Mouse (Mus musculus) midbrain, embryonic 13.5 days (tissue): ENCODE results near the gene Ncf2. TPM values are rescaled to one million over a fixed set of nuclear protein-coding genes. Genes with fewer than 3 reads are reported as not detected.
"Not testable (repeated sequence)": the region's sequence is repeated elsewhere in the genome, so short reads cannot be mapped to it uniquely, and the experiment has no call there.

Source experiments
- ATAC-seq: fragments of 200-750 bp; cut with Nextera tagmentation; 2 replicates; pipeline ENCODE4 v1.8.0; 2017; ENCODE audit warnings: mild to moderate bottlenecking, moderate TSS enrichment, moderate library complexity
- H3K27ac ChIP-seq: fragments of 300-500 bp; sonication (generic); 2 replicates; pipeline ENCODE4 v1.5.1; 2015; ENCODE audit warnings: inconsistent platforms, mild to moderate bottlenecking, moderate library complexity
- H3K27me3 ChIP-seq: fragments of 300-500 bp; sonication (generic); 2 replicates; pipeline ENCODE4 v1.6.1; 2015; ENCODE audit warnings: mild to moderate bottlenecking, inconsistent platforms
- H3K36me3 ChIP-seq: fragments of 300-500 bp; sonication (generic); 2 replicates; pipeline ENCODE4 v1.6.1; 2015; ENCODE audit warnings: mild to moderate bottlenecking, inconsistent platforms
- H3K4me1 ChIP-seq: fragments of 300-500 bp; sonication (generic); replicated peaks from 2 replicates; pipeline ENCODE4 v1.6.1; 2015; ENCODE audit warnings: inconsistent platforms
- H3K4me2 ChIP-seq: fragments of 300-500 bp; sonication (generic); replicated peaks from 2 replicates; pipeline ENCODE4 v1.6.1; 2015; ENCODE audit warnings: moderate library complexity, mild to moderate bottlenecking, inconsistent platforms
- H3K4me3 ChIP-seq: fragments of 300-500 bp; sonication (generic); replicated peaks from 2 replicates; pipeline ENCODE4 v1.5.1; 2015; ENCODE audit warnings: mild to moderate bottlenecking, inconsistent platforms
- H3K9ac ChIP-seq: fragments of 300-500 bp; sonication (generic); replicated peaks from 2 replicates; pipeline ENCODE4 v1.6.1; 2015; ENCODE audit warnings: mild to moderate bottlenecking, inconsistent platforms
- H3K9me3 ChIP-seq: fragments of 300-500 bp; sonication (generic); 2 replicates; pipeline ENCODE4 v1.6.1; 2016; ENCODE audit warnings: mild to moderate bottlenecking, inconsistent platforms
- WGBS: fragments of 180-500 bp; shearing (Covaris S2); methylation state at CpG from one replicate; pipeline ENCODE4 v1.1.7; 2015; 5-methylcytosine and 5-hydroxymethylcytosine counted together
- polyA plus RNA-seq: library from polyadenylated mRNA; unstranded; fragments of >200 nt; fragmentation: Nextera tagmentation; extraction: Ambion mirVana; gene quantifications from 2 replicates; pipeline ENCODE4 v1.2.1, GENCODE M21; 2015

The Ncf2 gene
- polyA plus RNA-seq: 2.3 and 3.0 TPM in 2 replicates

DNA sequence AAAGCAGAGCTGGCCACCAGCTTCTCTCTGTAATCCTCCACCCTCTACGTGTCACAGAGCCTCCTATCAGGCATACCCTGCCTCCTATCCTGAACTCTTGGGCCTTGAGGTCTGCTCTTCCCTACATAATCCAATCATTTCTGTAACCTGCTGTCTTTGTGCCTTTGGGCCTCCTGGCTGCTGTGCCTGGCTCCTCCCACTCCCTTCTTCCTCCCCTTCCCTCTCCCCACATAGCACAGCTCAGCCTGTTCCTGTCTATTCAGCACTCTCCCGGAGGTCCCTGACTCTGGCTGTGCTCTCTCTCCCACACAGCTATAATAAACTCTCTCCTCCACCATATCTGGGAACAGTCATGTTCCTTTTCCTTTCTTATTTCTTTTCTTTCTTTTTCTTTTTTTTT lies at the start of gene Ncf2:
TSS of gene Ncf2 (plus strand) at position 298 of the 400 bp plus-strand sequence.
- 5% methylated on average over 2 of the region's 2 CpGs for WGBS
- no peak within 1 kb of the TSS for H3K4me3 ChIP-seq
- H3K9ac ChIP-seq: no peak within 1 kb of the TSS
- peaks cover 8% of the 10 kb centered on the region for H3K4me1 ChIP-seq
- ATAC-seq: peak; percentile 82; the same call in 1 of the 2 replicates
- H3K9me3 ChIP-seq: no peaks in the 10 kb centered on the region
- H3K27ac ChIP-seq: no peak within 1 kb of the TSS
- H3K4me2 ChIP-seq: no peak within 1 kb of the TSS
- no peaks in the 10 kb centered on the region for H3K27me3 ChIP-seq
- H3K36me3 ChIP-seq: no peaks in the 10 kb centered on the region

DNA sequence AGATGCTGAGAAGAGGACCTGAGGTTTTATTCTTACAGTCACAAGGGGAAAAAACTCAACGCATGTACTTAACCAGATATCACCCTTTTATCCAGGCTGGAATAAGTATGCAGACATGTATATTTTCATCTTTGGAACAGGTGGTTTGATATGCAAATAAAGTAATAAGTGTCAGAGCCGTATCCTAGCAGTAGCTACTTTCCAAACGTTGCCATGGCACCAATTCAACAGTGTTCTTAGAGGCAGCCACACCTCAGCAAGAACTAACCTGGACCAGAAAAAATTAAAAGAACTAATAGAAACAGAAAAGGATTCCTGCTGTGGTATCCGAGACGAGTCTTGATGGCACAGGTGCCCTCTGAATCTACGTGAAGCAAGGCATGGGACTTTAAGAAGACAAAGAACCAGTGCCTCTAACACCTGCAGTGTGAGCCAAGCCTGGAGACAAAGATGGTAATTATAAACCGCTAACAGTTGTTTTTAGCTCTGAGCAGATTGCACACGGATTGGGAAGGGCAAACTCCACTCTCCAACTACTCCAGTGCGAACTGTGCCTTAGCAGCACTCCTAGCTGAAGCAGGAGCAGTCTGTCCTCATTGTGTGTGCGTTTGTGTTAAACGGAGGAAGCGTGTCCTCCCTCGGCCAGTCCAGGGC lies 49.6 kb upstream of the Ncf2 start, which contains the start of gene Apobec4:
TSS of gene Apobec4 (plus strand) at position 240 of the 654 bp plus-strand sequence.
- H3K27me3 ChIP-seq: no peaks in the 10 kb centered on the region
- H3K9me3 ChIP-seq: no peaks in the 10 kb centered on the region
- H3K9ac ChIP-seq: no peak within 1 kb of the TSS
- H3K36me3 ChIP-seq: no peaks in the 10 kb centered on the region
- no peak within 1 kb of the TSS for H3K4me2 ChIP-seq
- ATAC-seq: no peak
- H3K27ac ChIP-seq: no peak within 1 kb of the TSS
- WGBS: 60% methylated on average over 13 of the region's 13 CpGs
- 0 out of 2 replicates have a peak, but pooled peaks cover 2% of the 10 kb centered on the region for H3K4me1 ChIP-seq
- no peak within 1 kb of the TSS for H3K4me3 ChIP-seq

DNA sequence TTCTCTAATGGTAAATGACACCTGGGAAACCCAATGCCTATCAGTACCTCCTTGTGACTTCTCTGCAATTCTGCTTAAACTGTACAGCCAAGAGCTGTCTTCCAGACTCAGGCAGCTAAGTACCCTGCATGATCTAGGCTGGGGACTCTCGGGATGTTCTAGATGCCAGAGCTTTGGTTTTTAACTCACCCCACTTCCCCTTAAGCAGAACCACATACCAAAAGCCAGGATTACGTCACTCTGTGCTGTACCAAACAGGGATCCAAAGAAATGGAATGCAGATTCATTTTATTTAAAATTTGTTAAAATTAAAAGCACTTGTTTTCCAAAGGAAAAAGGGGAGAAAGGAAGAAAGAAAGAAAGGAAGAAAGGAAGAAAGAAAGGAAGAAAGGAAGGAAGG lies 38.2 kb upstream of the Ncf2 start:
- ATAC-seq: no peak

DNA sequence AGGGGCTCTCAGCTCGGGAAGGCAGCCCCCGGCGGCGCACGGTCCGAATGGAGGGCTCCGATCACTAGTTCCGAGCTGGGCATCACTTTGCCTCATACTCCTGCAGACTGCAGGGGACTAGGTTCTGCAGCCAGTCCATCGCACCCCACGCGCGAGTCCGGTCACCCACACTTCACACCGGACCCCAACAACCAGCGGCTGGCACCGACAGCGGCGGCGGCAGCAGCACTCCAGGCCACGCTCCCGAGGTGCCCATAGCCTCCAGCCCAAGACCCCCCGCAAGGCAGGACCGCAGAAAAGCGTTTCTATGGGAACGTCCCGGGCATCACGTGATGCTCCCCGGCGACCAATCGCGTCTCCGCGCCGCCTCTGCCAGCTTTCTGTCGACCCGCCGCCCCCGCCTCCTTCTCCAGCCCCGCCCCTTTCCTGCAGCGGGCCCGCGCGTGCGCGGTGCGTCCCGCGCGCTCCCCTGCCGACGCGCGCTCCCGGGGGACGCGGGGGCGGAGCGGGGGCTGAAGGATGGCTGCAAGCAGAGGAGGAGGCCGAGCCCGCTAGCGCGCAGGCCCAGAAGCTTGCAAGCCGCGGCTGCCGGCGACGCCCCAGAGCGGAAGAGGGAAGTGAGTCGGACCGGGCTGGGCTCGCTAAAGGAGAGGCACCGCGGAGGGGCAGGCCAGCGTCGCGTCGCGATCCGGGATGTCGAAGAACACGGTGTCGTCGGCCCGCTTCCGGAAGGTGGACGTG lies 33.8 kb upstream of the Ncf2 start, which contains the start of the genes Rgl1 and Arpc5:
TSS of gene Rgl1 (minus strand) at position 320 of the 741 bp plus-strand sequence.
TSS of gene Arpc5 (plus strand) at position 511 of the 741 bp plus-strand sequence.
- peaks cover 18% of the 10 kb centered on the region for H3K4me1 ChIP-seq
- under 1% methylated on average over 86 of the region's 86 CpGs for WGBS
- peaks cover 17% of the 10 kb centered on the region for H3K36me3 ChIP-seq
- H3K27ac ChIP-seq: peak within 1 kb of the TSS; percentile 89
- peak; percentile 98 for ATAC-seq
- H3K9me3 ChIP-seq: no peaks in the 10 kb centered on the region
- peak within 1 kb of the TSS; percentile 86 for H3K4me3 ChIP-seq
- H3K4me2 ChIP-seq: peak within 1 kb of the TSS; percentile 78
- H3K9ac ChIP-seq: peak within 1 kb of the TSS; percentile 92
- H3K27me3 ChIP-seq: peaks cover 10% of the 10 kb centered on the region

More for the DNA sequence above, 38.2 kb upstream of the Ncf2 start:
- no peaks in the 10 kb centered on the region for H3K36me3 ChIP-seq
- no peak overlapping the region for H3K27ac ChIP-seq
- H3K27me3 ChIP-seq: peaks cover 10% of the 10 kb centered on the region
- H3K9me3 ChIP-seq: no peaks in the 10 kb centered on the region
- 87% methylated on average over 2 of the region's 2 CpGs for WGBS
- no peak overlapping the region for H3K4me3 ChIP-seq
- H3K4me1 ChIP-seq: peaks cover 9% of the 10 kb centered on the region
- no peak overlapping the region for H3K9ac ChIP-seq
- H3K4me2 ChIP-seq: no peak overlapping the region

DNA sequence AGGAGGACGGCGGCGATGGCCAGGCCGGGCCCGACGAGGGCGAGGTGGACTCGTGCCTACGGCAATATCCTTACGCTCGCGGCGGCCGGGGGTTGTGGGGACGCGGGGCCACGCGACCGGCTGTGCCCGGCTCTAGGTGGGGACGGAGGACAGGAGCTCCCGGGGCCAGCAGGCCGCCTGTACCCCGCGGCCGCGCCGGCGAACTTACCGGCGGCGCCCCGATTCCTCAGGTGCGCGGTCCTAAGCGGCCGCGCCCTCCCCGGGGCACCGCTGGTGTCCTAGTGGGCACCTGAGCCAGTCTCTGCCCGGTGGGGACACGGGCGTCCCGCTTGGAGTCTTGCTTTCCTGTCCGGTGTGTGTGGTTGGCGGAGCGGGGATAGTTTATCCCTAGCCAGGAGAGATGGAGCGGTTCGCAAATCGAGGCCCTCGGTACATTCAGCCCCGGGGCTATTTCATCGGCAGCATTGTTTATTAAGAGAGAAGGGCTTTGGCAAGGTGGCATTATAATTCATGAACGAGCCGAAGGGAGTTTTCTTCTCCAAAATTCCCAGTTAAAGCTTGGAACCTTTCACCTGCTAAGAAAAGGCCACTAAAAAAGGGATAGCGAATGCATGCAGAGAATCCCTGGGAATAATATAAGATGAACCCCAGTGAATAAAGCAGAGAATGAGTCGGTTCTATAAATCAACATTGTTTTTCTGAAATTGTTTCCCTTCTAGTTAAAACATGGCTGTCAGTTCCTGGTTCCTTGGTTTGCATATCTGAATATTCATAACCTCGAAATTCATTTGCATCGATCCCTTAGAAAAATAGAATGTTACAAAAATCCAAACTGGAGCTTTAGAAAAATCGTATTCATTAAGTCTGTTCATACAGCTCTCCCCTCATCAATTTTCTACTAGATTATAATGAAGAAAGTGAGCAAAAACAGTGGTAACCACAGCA lies 32.9 kb upstream of the Ncf2 start:
- peak; percentile 81 for ATAC-seq
- no peaks in the 10 kb centered on the region for H3K9me3 ChIP-seq
- H3K4me3 ChIP-seq: peak overlapping the region; percentile 86
- WGBS: under 1% methylated on average over 43 of the region's 60 CpGs
- H3K4me2 ChIP-seq: peak overlapping the region; percentile 78
- H3K27me3 ChIP-seq: peaks cover 10% of the 10 kb centered on the region
- H3K4me1 ChIP-seq: peaks cover 18% of the 10 kb centered on the region
- peaks cover 23% of the 10 kb centered on the region for H3K36me3 ChIP-seq
- H3K9ac ChIP-seq: peak overlapping the region; percentile 92
- H3K27ac ChIP-seq: peak overlapping the region; percentile 89

DNA sequence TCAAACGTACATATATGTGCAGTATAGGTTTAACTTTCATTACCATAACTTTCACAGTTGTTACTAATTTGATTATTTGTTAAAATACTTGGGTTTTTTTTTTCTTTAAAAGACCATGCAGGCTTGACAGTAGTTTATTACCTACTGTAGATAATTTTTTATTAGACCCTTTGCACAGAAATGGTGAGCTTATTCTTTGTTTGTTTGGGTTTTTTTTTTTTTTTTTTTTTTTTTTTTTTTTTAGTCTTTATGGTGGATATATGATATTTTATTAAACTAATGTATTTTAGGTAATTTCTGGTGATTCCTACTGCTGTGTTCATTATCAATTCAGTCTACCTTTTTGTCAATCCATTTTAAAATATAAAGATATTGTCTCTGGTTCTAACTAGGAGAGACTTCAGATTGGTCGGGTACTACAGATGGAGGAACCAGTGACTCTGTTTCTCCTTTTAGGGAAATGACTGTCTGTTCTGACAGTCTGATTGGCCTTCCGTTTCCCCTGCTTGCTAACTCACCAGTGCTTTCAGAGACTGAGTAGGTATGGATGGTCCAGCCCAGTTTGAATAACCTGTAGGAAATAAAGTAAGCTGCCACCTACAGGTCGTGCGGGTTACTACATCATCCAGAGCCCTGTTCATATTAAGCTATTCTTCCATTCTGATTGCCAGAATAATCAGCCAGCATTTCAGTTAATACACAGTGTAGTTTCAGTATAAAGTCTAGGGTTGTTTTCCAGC lies 32.1 kb upstream of the Ncf2 start:
- Histone ChIP-seq H3K4me3 (peak overlapping the region; percentile 86), H3K27ac (no peak overlapping the region), H3K4me2 (peak overlapping the region; percentile 78), H3K36me3 (peaks cover 32% of the 10 kb centered on the region), H3K27me3 (peaks cover 10% of the 10 kb centered on the region), H3K9me3 (no peaks in the 10 kb centered on the region), H3K9ac (no peak overlapping the region), H3K4me1 (peaks cover 18% of the 10 kb centered on the region)
- peak; percentile 34 for ATAC-seq
- 8% methylated on average over 5 of the region's 5 CpGs for WGBS

DNA sequence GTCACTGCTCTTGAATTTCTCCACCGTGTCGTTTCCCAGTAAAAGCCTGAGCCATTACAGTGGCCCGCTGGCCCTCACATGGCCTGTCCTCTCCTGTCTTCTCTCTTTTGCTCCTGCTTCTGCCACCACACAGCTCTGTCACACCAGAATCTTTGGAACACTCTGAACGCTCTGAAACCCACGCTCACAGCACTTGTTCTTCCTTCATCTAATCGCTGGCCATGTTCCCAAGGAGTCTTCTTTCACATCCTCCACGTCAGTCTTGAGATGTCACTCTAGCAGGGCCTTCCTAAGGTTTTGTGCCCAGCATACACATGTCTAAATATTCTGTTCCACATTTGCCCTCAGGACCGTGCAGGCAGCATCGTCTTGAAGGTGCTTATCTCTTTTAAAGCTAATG lies 29.0 kb upstream of the Ncf2 start:
- Histone ChIP-seq H3K4me2 (no peak overlapping the region), H3K4me1 (peaks cover 10% of the 10 kb centered on the region), H3K27me3 (no peaks in the 10 kb centered on the region), H3K9ac (no peak overlapping the region), H3K27ac (no peak overlapping the region), H3K36me3 (peaks cover 61% of the 10 kb centered on the region), H3K9me3 (no peaks in the 10 kb centered on the region), H3K4me3 (no peak overlapping the region)
- no peak for ATAC-seq
- WGBS: 91% methylated on average over 9 of the region's 9 CpGs

DNA sequence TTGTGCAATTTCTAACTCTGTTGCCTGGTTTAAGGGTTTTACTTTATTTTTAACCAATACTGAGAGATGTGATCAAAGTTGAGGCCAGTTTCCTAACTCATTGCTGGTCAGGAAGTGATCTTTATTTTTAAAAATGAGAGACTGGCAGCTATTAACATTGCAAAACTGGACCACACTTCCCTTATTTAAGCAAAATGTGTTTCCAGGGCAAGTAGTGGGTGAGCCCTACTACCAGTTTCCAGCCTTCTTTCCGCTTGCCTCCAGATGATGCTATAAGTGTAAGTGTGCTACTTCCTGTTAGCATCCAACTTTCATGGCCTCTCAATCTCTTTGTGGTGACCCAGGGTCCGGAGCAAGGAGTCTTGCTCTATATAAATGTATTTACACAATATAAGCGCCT lies 25.4 kb upstream of the Ncf2 start:
- not testable (repeated sequence) for H3K27ac ChIP-seq, H3K9me3 ChIP-seq, H3K4me2 ChIP-seq, ATAC-seq, H3K4me1 ChIP-seq, H3K9ac ChIP-seq, H3K4me3 ChIP-seq, H3K27me3 ChIP-seq
- peaks cover 59% of the 10 kb centered on the region for H3K36me3 ChIP-seq
- 90% methylated on average over 3 of the region's 3 CpGs for WGBS

DNA sequence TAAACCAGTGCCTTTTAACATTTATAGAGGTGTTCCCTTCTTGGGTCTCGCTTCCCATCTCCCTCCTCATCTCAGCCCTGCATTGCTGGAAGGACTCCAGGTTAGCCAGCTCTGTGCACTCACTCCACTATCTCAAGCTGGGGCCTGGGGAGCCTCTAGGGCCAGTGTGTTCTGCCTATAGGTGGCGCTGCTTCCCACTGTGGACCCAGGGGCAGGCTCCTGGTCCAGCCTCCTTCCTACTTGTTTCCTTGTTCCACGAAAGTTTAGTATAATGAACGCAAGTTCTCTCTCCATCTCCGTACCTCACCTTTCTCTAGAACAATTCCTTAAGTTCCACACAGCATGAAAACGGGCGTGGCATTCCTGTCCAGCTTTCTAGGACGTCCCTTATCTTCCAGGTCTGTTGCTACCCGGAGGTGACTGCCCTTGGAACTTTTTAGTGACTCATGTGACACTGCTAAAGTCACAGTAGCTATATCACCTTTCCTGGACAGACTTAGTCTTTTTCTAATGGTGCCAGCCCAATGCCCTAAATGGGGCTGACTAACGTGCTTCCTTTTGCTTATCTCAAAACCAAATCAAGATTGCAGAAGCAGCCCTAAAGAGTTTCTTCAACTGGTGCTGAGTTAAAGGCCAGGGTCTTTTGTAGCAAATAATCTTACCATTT lies 20.8 kb upstream of the Ncf2 start:
- Histone ChIP-seq H3K27me3 (no peaks in the 10 kb centered on the region), H3K4me1 (no peaks in the 10 kb centered on the region), H3K27ac (no peak overlapping the region), H3K9ac (no peak overlapping the region), H3K4me2 (no peak overlapping the region), H3K36me3 (peaks cover 22% of the 10 kb centered on the region), H3K4me3 (no peak overlapping the region), H3K9me3 (no peaks in the 10 kb centered on the region)
- peak; percentile 58; the same call in 1 of the 2 replicates for ATAC-seq
- 38% methylated on average over 10 of the region's 10 CpGs for WGBS

DNA sequence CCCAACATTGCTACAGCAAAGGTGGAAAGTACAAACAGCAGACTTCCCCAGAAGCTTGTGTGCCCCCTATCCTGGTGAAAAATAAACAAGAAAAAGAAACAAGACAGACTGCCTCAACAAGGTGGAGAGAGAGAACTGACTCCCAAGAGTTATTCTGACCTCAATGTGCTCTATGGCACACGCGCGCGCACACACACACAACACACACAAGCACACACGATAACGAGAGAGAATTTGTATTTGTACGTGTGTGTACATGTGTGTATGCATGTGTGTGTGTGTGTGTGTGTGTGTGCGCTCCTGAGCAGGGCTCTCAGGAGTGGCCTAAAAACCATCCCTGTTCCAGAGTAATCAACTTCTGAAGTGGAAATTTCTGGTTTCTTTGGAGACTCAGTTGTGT lies 15.4 kb upstream of the Ncf2 start:
- H3K4me1 ChIP-seq: no peaks in the 10 kb centered on the region
- no peaks in the 10 kb centered on the region for H3K36me3 ChIP-seq
- H3K4me2 ChIP-seq: no peak overlapping the region
- 96% methylated on average over 8 of the region's 8 CpGs for WGBS
- H3K27me3 ChIP-seq: no peaks in the 10 kb centered on the region
- ATAC-seq: no peak
- H3K27ac ChIP-seq: no peak overlapping the region
- H3K9ac ChIP-seq: no peak overlapping the region
- no peak overlapping the region for H3K4me3 ChIP-seq
- no peaks in the 10 kb centered on the region for H3K9me3 ChIP-seq

DNA sequence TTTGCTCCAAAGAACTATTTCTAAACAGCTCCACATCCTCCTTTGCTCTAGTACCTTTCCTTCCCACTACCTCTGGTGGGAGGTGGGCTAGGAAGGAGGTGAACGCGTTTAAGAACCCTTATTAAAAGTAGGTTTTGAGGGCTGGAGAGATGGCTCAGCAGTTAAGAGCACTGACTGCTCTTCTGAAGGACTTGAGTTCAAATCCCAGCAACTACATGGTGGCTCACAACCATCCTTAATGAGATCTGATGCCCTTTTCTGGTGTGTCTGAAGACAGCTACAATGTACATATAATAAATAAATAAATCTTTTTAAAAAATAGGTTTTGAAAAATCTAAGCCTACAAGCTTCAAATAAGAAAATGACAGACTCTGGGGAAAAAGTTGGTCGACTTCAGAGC lies 14.5 kb upstream of the Ncf2 start:
- H3K4me1 ChIP-seq, H3K9me3 ChIP-seq, H3K36me3 ChIP-seq, H3K4me3 ChIP-seq, H3K9ac ChIP-seq, H3K27ac ChIP-seq, H3K4me2 ChIP-seq, H3K27me3 ChIP-seq, ATAC-seq: not testable (repeated sequence)
- 87% methylated on average over 3 of the region's 3 CpGs for WGBS
